Mouse (Mus musculus) c-Kit-positive CD71-positive TER-119-positive erythroid progenitor cells, embryonic 14.5 days (primary cell): ENCODE measurements around the gene Mrpl42.

Experiments
- DNase-seq: peaks from one replicate; pipeline ENCODE4 v3.0.0-alpha.2; 2013; ENCODE audit warnings: low spot score

Gene Mrpl42

DNA sequence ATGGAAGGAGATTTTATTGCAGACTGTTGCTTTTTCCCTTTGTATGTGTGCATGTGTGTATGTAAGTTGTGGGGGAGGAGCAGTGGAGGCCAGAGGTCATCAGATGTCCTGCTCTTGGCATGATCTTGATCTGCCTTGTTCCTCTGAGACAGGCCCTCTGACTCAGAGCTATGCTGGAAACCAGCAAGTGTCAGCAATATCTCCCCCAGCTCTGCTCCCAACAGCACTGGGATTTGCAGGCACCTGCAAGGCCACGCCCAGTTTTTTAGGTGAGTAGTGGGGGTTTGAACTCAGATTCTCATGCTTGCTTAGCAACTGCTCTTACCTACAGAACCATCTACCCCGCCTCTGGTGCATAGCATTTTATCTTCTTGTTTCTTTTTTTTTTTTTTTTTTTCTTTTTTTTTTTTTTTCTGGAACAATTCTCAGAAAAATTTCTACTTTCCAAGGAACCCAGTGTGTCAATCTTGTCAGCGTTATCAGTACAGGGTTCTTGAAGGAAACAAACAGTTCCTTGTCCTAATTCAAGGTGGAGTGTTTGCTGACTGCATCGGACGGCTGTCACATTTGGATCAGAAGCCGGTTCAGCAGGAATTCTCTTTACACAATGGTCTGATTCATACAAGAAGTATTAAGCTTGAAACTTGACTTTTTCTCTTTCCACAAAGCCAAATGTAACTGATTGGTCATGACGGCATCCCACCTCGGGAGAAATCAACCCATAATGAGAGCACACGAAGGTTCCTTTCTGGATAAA is 43.5 kb downstream of the Mrpl42 start:
- no peak for DNase-seq

DNA sequence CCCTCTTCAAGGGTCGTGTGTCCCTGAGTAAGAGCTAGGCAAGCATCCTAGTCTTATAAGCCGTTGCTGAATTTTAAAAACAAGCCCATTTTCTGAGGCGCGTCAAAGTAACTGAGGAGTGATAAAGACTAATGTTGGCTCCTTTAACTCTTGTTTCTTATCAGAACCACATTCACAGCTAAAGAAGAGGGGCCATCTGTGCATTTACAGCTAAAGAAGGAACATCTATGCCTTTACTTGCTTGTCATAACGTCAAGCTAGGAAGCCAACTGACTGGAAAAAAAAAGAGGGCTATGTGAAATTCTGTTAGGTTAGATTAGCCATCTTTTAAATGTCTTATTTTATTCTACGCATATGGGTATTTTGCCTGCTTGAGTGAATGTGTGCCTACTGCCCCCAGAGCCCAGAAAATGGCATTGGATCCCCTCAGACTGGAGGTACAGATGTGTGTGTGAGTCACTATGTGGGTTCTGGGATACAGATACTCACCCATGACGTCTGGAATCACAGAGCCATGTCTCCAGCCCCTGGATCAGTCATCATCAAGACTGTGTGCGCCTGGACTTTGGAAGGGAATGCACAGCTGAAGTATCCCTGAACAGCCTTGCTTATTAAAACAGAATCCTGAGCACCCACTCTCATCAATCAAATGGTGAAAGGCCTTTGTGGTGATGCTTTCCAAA is 44.2 kb downstream of the Mrpl42 start:
- no peak for DNase-seq

- DNase-seq: no peak
Measured at GRCm38 (mm10) chr10:95456103-95456502, 45.6 kb downstream of the Mrpl42 start.

GRCm38 (mm10) chr10:95453282-95453681 is 48.5 kb downstream of the Mrpl42 start:
- no peak for DNase-seq

DNA sequence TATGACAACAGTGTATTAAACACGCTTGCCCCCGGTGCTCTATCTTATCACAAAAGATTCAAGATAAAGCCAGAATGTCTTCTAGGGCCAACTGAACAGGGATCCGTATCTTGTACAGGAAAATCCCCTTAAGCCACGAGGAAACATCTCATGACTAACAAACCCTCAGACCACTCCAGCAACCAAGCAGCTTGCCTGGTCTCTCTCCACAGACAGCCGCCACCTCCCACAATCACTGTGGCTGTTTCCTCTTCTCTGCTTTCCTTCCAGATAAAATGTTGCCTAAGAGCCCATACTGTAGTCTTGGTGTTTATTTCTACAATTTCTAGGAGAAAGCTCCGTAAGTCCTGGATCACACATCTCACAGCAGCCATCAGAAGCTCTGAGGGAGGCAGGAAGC is 52.7 kb downstream of the Mrpl42 start:
- no peak for DNase-seq

- no peak for DNase-seq
Measured at GRCm38 (mm10) chr10:95447954-95448353, 53.8 kb downstream of the Mrpl42 start.

- no peak for DNase-seq
Measured at GRCm38 (mm10) chr10:95445104-95446056, 56.4 kb downstream of the Mrpl42 start.

- no peak for DNase-seq
Measured at GRCm38 (mm10) chr10:95442334-95442733, 59.4 kb downstream of the Mrpl42 start.

GRCm38 (mm10) chr10:95440566-95440965 is 61.2 kb downstream of the Mrpl42 start:
- DNase-seq: no peak

GRCm38 (mm10) chr10:95439718-95440339 is 61.9 kb downstream of the Mrpl42 start:
- no peak for DNase-seq

DNA sequence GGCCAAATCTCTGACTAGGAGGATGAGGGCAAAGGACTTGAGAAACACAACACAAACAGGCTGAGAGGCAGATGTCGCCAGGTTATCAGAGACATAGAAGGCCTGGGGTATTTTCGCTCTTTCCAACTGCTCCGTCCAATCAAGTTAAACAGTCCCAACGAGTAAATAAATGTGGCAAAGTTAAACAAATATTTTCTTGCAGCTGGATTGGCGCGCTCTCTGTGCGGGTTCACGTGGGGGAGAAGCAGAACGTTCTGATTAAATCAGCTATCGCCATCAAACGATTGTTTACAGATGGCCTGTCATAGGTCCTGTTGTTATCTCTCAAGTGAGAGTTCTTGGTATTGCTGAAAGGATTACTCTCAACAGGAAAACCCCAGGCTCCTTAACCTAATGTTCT is 62.8 kb downstream of the Mrpl42 start:
- DNase-seq: no peak
